Mouse (Mus musculus) thymus, postnatal 10 days (tissue): ENCODE results near the gene Otud7a.

ENCODE experiments used
- DNase-seq, 2 experiments: peaks; one replicate each; pipeline ENCODE4 v3.0.0; 2021; ENCODE audit warnings: low spot score in 2 of 2

Otud7a gene

GRCm38 (mm10) chr7:63697921-63698320, 253.4 kb downstream of the Otud7a start:
- DNase-seq: no peak

- DNase-seq: no peak
Observed at GRCm38 (mm10) chr7:63717903-63718302, 273.4 kb downstream of the Otud7a start.

- no peak for DNase-seq
Observed at GRCm38 (mm10) chr7:63719183-63719944, 274.8 kb downstream of the Otud7a start.

- DNase-seq: no peak
Observed at GRCm38 (mm10) chr7:63720682-63721081, 276.1 kb downstream of the Otud7a start.

GRCm38 (mm10) chr7:63725040-63725729, 280.6 kb downstream of the Otud7a start:
- DNase-seq: no peak

- DNase-seq: no peak
Observed at GRCm38 (mm10) chr7:63729605-63730004, 285.1 kb downstream of the Otud7a start.

GRCm38 (mm10) chr7:63730012-63730411, 285.5 kb downstream of the Otud7a start:
- DNase-seq: no peak

GRCm38 (mm10) chr7:63737725-63738124, 293.2 kb downstream of the Otud7a start:
- DNase-seq: no peak

GRCm38 (mm10) chr7:63738142-63738541, 293.6 kb downstream of the Otud7a start:
- DNase-seq: no peak

GRCm38 (mm10) chr7:63743116-63743515, 298.6 kb downstream of the Otud7a start:
- no peak for DNase-seq

- DNase-seq: peak in 1 of 2 experiments; percentile 65
Observed at GRCm38 (mm10) chr7:63752081-63752480, 307.5 kb downstream of the Otud7a start.

GRCm38 (mm10) chr7:63753274-63753751, 308.8 kb downstream of the Otud7a start:
- DNase-seq: peak; percentile 12 to 59

- DNase-seq: peak in 1 of 2 experiments; percentile 19
Observed at GRCm38 (mm10) chr7:63754573-63755475, 310.3 kb downstream of the Otud7a start.

- peak; percentile 65 to 85 for DNase-seq
Observed at GRCm38 (mm10) chr7:63755476-63755948, 311.0 kb downstream of the Otud7a start.

- DNase-seq: no peak
Observed at GRCm38 (mm10) chr7:63757136-63757677, 312.7 kb downstream of the Otud7a start.

- DNase-seq: no peak
Observed at GRCm38 (mm10) chr7:63757678-63758239, 313.2 kb downstream of the Otud7a start.

- DNase-seq: no peak
Observed at GRCm38 (mm10) chr7:63758240-63758826, 313.8 kb downstream of the Otud7a start.

- no peak for DNase-seq
Observed at GRCm38 (mm10) chr7:63759606-63760005, 315.1 kb downstream of the Otud7a start.

GRCm38 (mm10) chr7:63762529-63762928, 318.0 kb downstream of the Otud7a start:
- no peak for DNase-seq

GRCm38 (mm10) chr7:63768398-63769029, 324.0 kb downstream of the Otud7a start:
- no peak for DNase-seq
